8 mouse cellular contexts compared by ENCODE assay signal in the genomic region with DNA sequence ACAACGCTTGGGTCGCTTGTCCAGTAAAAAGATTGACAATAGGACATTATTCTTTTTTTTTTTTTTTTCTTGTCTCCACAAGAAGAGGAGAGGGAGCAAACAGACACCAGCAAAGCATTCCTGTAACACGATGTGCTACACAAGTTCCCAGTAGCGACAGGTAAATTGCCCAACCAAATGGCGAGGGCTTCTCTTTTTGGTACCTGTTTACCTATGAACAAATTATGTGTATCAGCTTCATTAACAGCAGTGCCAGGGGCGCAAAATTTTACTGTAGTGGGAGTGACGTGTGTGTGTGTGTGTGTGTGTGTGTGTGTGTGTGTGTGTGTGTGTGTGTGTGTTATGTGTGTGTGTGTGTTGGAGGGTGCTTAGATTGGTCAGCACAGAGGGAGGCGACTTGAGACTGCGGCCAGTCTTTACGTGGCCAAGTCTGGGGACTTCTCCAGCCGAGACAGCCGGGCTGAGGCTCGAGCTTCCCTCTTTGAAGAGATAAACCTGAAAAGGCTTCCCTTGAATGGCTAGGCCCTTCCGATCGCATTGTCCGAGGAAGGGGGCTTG.
A peak's percentile ranks its signal among the peaks of the same experiment; 100 is the strongest.
DNase-seq lines count a peak whose midpoint lies in the region; ATAC-seq and TF ChIP-seq lines count a peak whose summit lies in the region.

No protein-coding gene starts in this region.

- no peaks in the 10 kb centered on the region for H3K36me3 ChIP-seq in heart, adult 2 months (ENCODE audit: control insufficient read depth, insufficient read depth, low read length)
- peaks cover 0 to 4% of the 10 kb centered on the region in 2 experiments; a peak in 3 of 4 replicates for H3K36me3 ChIP-seq in MEL (ENCODE audit: control insufficient read depth in 1 of 2, insufficient read depth in 2 of 2, low read length in 2 of 2)
- no peaks in the 10 kb centered on the region for H3K36me3 ChIP-seq in hindbrain, embryonic 11.5 days (ENCODE audit: control insufficient read depth, insufficient read depth, low read length)
- H3K36me3 ChIP-seq in midbrain, embryonic 13.5 days = 0 out of 2 replicates have a peak, but pooled peaks cover 7% of the 10 kb centered on the region

- H3K9me3 ChIP-seq in MEL (replicated peaks; ENCODE audit: insufficient read depth, low read length) = no peaks in the 10 kb centered on the region
- no peaks in the 10 kb centered on the region for H3K9me3 ChIP-seq in hindbrain, embryonic 11.5 days (ENCODE audit: control insufficient read depth, low read length)
- H3K9me3 ChIP-seq in midbrain, embryonic 13.5 days = no peaks in the 10 kb centered on the region

- H3K27ac ChIP-seq in heart, adult 2 months = peak overlapping the region; percentile 11; the same call in 1 of the 2 replicates
- H3K27ac ChIP-seq in MEL (ENCODE audit: control insufficient read depth, low read depth, low read length) = peak overlapping the region; percentile 98
- H3K27ac ChIP-seq in hindbrain, embryonic 11.5 days (ENCODE audit: low read depth, low read length) = peak overlapping the region; percentile 100
- peak overlapping the region; percentile 100 for H3K27ac ChIP-seq in midbrain, embryonic 13.5 days

- no peaks in the 10 kb centered on the region; the same call in 1 of the 2 replicates for H3K4me1 ChIP-seq in heart, adult 2 months (ENCODE audit: control insufficient read depth, insufficient read depth, low read length)
- H3K4me1 ChIP-seq in MEL (ENCODE audit: control insufficient read depth in 1 of 2, insufficient read depth in 2 of 2, low read length in 2 of 2) = peaks cover 4 to 5% of the 10 kb centered on the region in 2 experiments; a peak in 1 of 4 replicates
- no peaks in the 10 kb centered on the region for H3K4me1 ChIP-seq in hindbrain, embryonic 11.5 days (replicated peaks; ENCODE audit: control insufficient read depth, insufficient read depth, low read length)
- no peaks in the 10 kb centered on the region for H3K4me1 ChIP-seq in midbrain, embryonic 13.5 days (replicated peaks)

- no peak for TF ChIP-seq CTCF in heart, adult 2 months (IDR thresholded peaks at IDR 0.05)
- TF ChIP-seq CTCF in MEL (IDR thresholded peaks at IDR 0.05 in 2 of 3, conservative IDR thresholded peaks at IDR 0.05 in 1 of 3; ENCODE audit: control insufficient read depth in 1 of 3, insufficient read depth in 1 of 3, low read depth in 2 of 3, low read length in 3 of 3, poor library complexity in 1 of 3, severe bottlenecking in 1 of 3) = no peak

- H3K4me3 ChIP-seq in heart, adult 2 months = peak overlapping the region; percentile 55
- H3K4me3 ChIP-seq in MEL (ENCODE audit: control insufficient read depth in 1 of 2, insufficient read depth in 1 of 2, low read depth in 2 of 2, low read length in 2 of 2) = peak overlapping the region; percentile 87 to 89
- peak overlapping the region; percentile 90 for H3K4me3 ChIP-seq in hindbrain, embryonic 11.5 days (ENCODE audit: low read depth, low read length)
- peak overlapping the region; percentile 76 for H3K4me3 ChIP-seq in midbrain, embryonic 13.5 days (replicated peaks)

- H3K79me2 ChIP-seq in heart, adult 2 months (replicated peaks; ENCODE audit: control insufficient read depth, insufficient read depth, low read length) = no peaks in the 10 kb centered on the region
- H3K79me2 ChIP-seq in MEL (ENCODE audit: control insufficient read depth, insufficient read depth, low read length, poor library complexity) = peaks cover 26% of the 10 kb centered on the region

- peak overlapping the region; percentile 44 for H3K9ac ChIP-seq in heart, adult 2 months (ENCODE audit: low read depth, low read length)
- peak overlapping the region; percentile 97 for H3K9ac ChIP-seq in MEL (ENCODE audit: control insufficient read depth, low read depth, low read length, poor library complexity, severe bottlenecking)
- H3K9ac ChIP-seq in hindbrain, embryonic 11.5 days (ENCODE audit: low read depth, low read length) = peak overlapping the region; percentile 100
- H3K9ac ChIP-seq in midbrain, embryonic 13.5 days (replicated peaks) = peak overlapping the region; percentile 100

- DNase-seq in heart, adult 2 months = no peak
- DNase-seq in heart, postnatal 4 days = no peak
- DNase-seq in MEL (ENCODE audit: low read depth, low spot score) = peak; percentile 69
- no peak for DNase-seq in hindbrain, embryonic 11.5 days (ENCODE audit: low spot score)
- no peak for DNase-seq in left cerebral cortex, postnatal 36 days (ENCODE audit: low spot score in 2 of 2)
- DNase-seq in kidney, postnatal 14 days = no peak
- no peak for DNase-seq in lung, postnatal 36 days

- 6% methylated on average over 16 of the region's 16 CpGs for WGBS in heart, adult 2 months
- 1% methylated on average over 14 of the region's 16 CpGs for WGBS in hindbrain, embryonic 11.5 days
- under 1% methylated on average over 16 of the region's 16 CpGs for WGBS in midbrain, embryonic 13.5 days

- peaks cover 34% of the 10 kb centered on the region for H3K27me3 ChIP-seq in heart, adult 2 months (ENCODE audit: control insufficient read depth, insufficient read depth, low read length)
- no peaks in the 10 kb centered on the region for H3K27me3 ChIP-seq in MEL (ENCODE audit: control insufficient read depth in 1 of 2, insufficient read depth in 2 of 2, low read length in 2 of 2)
- peaks cover 2% of the 10 kb centered on the region; the same call in 1 of the 2 replicates for H3K27me3 ChIP-seq in hindbrain, embryonic 11.5 days (ENCODE audit: control insufficient read depth, insufficient read depth, low read length)
- H3K27me3 ChIP-seq in midbrain, embryonic 13.5 days = no peaks in the 10 kb centered on the region

- peak overlapping the region; percentile 80 for H3K4me2 ChIP-seq in hindbrain, embryonic 11.5 days (replicated peaks; ENCODE audit: low read depth, low read length)
- H3K4me2 ChIP-seq in midbrain, embryonic 13.5 days (replicated peaks) = peak overlapping the region; percentile 74

- TF ChIP-seq POLR2A in heart, adult 2 months (IDR thresholded peaks at IDR 0.05; ENCODE audit: insufficient read depth, low read depth, low read length) = no peak
- TF ChIP-seq POLR2A in MEL (IDR thresholded peaks at IDR 0.05; ENCODE audit: control insufficient read depth in 1 of 2, insufficient read depth in 1 of 2, low read depth in 1 of 2, low read length in 2 of 2, poor library complexity in 1 of 2) = no peak

- intact Hi-C loops in heart, adult 2 months (cut with DNase I) = loop anchor here (5.0 to 10.0 kb wide), 2 partner anchors 495 to 617 kb away; a partner anchor contains a TSS
- intact Hi-C loops in left cerebral cortex, postnatal 36 days (cut with DNase I) = no loop called here

- ATAC-seq in hindbrain, embryonic 11.5 days (ENCODE audit: low FRiP score) = peak; percentile 0; the same call in 1 of the 2 replicates
- ATAC-seq in midbrain, embryonic 13.5 days = no peak

- no peak for TF ChIP-seq RAD21 in MEL (IDR thresholded peaks at IDR 0.05; ENCODE audit: low read depth, low read length)

- no peak for TF ChIP-seq EP300 in heart, adult 2 months (IDR thresholded peaks at IDR 0.05; ENCODE audit: insufficient read depth, low read depth, low read length)
- peak in 1 of 2 experiments; percentile 7; a peak in 2 of 4 replicates for TF ChIP-seq EP300 in MEL (IDR thresholded peaks at IDR 0.05; ENCODE audit: low read depth in 1 of 2, low read length in 2 of 2)

TF ChIP-seq in MEL, 35 proteins besides CTCF, POLR2A, EP300 and RAD21 (continues in another document):
- TF ChIP-seq MAX (IDR thresholded peaks at IDR 0.05; ENCODE audit: low read length) (peak; percentile 40; the same call in 1 of the 2 replicates), POLR2AphosphoS2 (IDR thresholded peaks at IDR 0.05; ENCODE audit: low read length) (no peak), SIN3A (IDR thresholded peaks at IDR 0.05; ENCODE audit: low read length) (no peak), E2F4 (IDR thresholded peaks at IDR 0.05; ENCODE audit: borderline replicate concordance, low read depth, low read length) (no peak), KAT2A (conservative IDR thresholded peaks at IDR 0.05; ENCODE audit: low read depth, low read length) (no peak), HCFC1 (IDR thresholded peaks at IDR 0.05; ENCODE audit: low read depth, low read length) (0 out of 2 replicates have a peak, but pooled peaks have one; percentile 34), MXI1 (IDR thresholded peaks at IDR 0.05; ENCODE audit: low read depth, low read length) (no peak; the same call in 1 of the 2 replicates), MYC (IDR thresholded peaks at IDR 0.05; ENCODE audit: low read depth, low read length) (no peak), USF1 (IDR thresholded peaks at IDR 0.05; ENCODE audit: low read depth, low read length) (no peak), RCOR1 (IDR thresholded peaks at IDR 0.05; ENCODE audit: low read depth, low read length) (no peak; the same call in 1 of the 2 replicates), JUND (IDR thresholded peaks at IDR 0.05; ENCODE audit: low read depth, low read length) (no peak), TCF12 (IDR thresholded peaks at IDR 0.05; ENCODE audit: low read depth, low read length) (0 out of 2 replicates have a peak, but pooled peaks have one; percentile 13), NRF1 (IDR thresholded peaks at IDR 0.05; ENCODE audit: insufficient read depth, low read depth, low read length, poor library complexity, severe bottlenecking) (no peak), MAZ (IDR thresholded peaks at IDR 0.05; ENCODE audit: low read depth, low read length) (no peak), ETS1 (IDR thresholded peaks at IDR 0.05; ENCODE audit: low read depth, low read length) (no peak), ZC3H11A (IDR thresholded peaks at IDR 0.05; ENCODE audit: low read depth, low read length) (no peak), CHD2 (IDR thresholded peaks at IDR 0.05; ENCODE audit: low read length) (no peak), ZMIZ1 (IDR thresholded peaks at IDR 0.05; ENCODE audit: low read depth, low read length) (no peak), BHLHE40 (IDR thresholded peaks at IDR 0.05; ENCODE audit: borderline replicate concordance, low read depth, low read length) (no peak), USF2 (IDR thresholded peaks at IDR 0.05; ENCODE audit: borderline replicate concordance in 1 of 2, insufficient read depth in 1 of 2, low read depth in 1 of 2, low read length in 2 of 2) (no peak), ZNF384 (IDR thresholded peaks at IDR 0.05; ENCODE audit: low read depth, low read length) (peak; percentile 61; the same call in 1 of the 2 replicates), TBP (IDR thresholded peaks at IDR 0.05; ENCODE audit: low read depth, low read length) (no peak), MEF2A (IDR thresholded peaks at IDR 0.05; ENCODE audit: extremely low read depth, insufficient replicate concordance, low read depth, low read length, poor library complexity, severe bottlenecking) (no peak), NELFE (IDR thresholded peaks at IDR 0.05; ENCODE audit: low read depth, low read length) (no peak; the same call in 1 of the 2 replicates), GATA1 (IDR thresholded peaks at IDR 0.05; ENCODE audit: low read depth, low read length) (no peak), MYB (IDR thresholded peaks at IDR 0.05; ENCODE audit: low read depth, low read length) (no peak), ZKSCAN1 (IDR thresholded peaks at IDR 0.05; ENCODE audit: low read depth, low read length) (no peak)

Comparison
In these comparisons a context has a peak if more than half of its experiments do, and no peak if none do; other contexts are left out.
1. H3K27ac ChIP-seq: peak in every context shown above with its lines; median percentile 100 in hindbrain, embryonic 11.5 days; 100 in midbrain, embryonic 13.5 days; 98 in MEL; 11 in heart, adult 2 months.
2. H3K9ac ChIP-seq: peak in every context shown above with its lines; median percentile 100 in hindbrain, embryonic 11.5 days; 100 in midbrain, embryonic 13.5 days; 97 in MEL; 44 in heart, adult 2 months.